Mouse (Mus musculus) inflammation-experienced regulatory T-cells, adult 6 months (primary cell): ENCODE data around the gene Lpp. TPM values are rescaled to one million over a fixed set of nuclear protein-coding genes. Genes with fewer than 3 reads are reported as not detected.
A peak's percentile ranks its signal among the peaks of the same experiment; 100 is the strongest.

ENCODE experiments used
- ATAC-seq: one replicate; pipeline ENCODE4 v1.8.0; 2017
- polyA plus RNA-seq, 3 experiments: library from polyadenylated mRNA; unstranded; fragments of 100-300 nt; shearing (Covaris generic); gene quantifications; one replicate each; pipeline ENCODE4 v1.2.1; 2017

Lpp gene
- polyA plus RNA-seq, 3 experiments from 2014 or later = 13.0 to 22.8 (median 20.9) TPM

- ATAC-seq = peak; percentile 30
Measured at GRCm38 (mm10) chr16:24504838-24505605, 111.7 kb downstream of the Lpp start.

DNA sequence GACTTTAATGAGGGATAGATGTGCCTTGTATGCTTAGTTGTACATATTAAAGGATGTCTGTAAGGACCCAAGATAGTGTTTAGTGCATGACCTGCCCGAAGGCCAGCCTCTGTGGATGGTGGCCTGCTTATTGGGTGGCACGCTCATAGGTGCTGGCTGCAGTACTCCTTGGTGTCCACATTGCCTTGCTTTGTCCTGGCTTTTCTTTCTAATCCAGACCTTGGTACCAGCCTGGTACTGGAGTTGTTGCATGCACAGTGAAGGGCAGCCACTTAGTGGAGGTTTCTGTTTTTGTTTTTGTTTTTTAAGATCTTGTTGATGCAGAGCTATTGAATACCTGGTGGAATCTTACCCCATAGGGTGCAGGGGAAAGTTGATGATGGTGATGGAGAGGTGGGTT is 112.9 kb downstream of the Lpp start:
- no peak for ATAC-seq

- peak; percentile 86 for ATAC-seq
Measured at GRCm38 (mm10) chr16:24506740-24507139, 113.4 kb downstream of the Lpp start.

- no peak for ATAC-seq
Measured at GRCm38 (mm10) chr16:24507927-24508540, 114.7 kb downstream of the Lpp start.

DNA sequence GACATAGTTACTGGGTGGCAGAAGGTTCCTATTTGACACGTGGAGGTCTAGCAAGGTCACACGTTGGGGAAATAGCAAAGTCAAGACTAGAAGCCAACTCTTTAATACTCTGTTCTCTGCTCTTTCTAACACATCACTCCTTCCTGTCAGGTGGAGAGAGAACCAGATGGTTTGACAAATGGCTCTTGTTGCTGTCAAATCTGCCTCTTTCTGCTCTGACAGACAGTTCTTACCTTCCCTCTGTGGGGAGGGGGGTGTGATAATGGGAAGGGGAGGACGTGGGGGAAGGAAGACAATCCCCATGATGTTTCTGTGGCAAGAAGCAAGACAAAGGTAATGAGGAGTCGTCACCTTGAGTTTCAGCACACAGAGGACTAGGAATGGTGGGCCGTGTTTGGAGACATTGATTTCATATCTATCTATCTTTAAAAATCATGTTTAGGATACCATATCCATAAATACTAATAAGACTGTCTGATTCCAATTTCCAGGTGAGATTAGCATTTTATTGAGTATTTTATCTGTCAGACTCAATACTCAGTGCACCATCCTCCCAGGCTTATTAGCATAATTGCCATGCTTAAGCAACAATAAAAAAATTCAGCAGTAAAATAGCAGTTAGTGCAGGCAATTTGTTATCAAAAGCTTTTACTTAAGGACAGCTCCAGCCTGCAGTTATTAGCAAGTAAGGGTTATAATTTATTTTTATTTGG is 115.9 kb downstream of the Lpp start:
- ATAC-seq = no peak

DNA sequence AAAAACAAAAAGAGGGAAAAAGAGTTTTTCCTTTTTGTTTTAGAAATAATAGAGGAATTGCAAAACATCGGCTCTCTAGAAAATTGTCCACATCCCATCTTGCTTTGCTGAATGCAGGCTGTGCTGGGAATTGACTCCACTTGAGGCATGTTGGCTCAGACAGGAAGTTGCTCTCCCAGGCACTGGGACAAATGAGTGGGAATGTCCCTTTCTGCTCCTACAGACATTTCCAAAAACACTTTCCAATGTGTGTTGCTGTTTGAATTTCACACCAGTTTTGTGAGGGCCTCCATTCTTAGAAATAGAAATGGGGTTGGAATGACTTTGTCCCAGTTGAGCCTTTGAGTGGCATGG is 116.5 kb downstream of the Lpp start:
- ATAC-seq = no peak

DNA sequence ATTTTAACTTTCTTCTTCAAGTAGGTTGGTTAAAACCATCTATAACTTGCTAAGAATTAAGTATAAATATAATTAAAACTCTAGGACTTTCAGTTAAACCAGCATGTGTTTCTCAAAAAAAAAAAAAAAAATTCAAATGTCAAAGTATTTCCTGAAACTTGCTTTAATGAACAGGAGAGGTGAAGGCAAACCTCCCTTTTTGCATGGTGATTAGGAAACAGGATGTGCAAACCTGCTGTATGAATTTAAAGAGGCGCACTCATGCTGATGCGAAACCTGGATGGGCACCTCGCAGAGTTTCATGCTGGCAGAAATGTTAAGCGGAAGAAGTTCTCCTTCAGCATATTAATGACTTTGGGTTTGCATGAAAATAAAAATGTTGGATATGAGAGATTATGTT is 119.9 kb downstream of the Lpp start:
- peak; percentile 73 for ATAC-seq

GRCm38 (mm10) chr16:24514802-24515727 is 121.8 kb downstream of the Lpp start:
- no peak for ATAC-seq

DNA sequence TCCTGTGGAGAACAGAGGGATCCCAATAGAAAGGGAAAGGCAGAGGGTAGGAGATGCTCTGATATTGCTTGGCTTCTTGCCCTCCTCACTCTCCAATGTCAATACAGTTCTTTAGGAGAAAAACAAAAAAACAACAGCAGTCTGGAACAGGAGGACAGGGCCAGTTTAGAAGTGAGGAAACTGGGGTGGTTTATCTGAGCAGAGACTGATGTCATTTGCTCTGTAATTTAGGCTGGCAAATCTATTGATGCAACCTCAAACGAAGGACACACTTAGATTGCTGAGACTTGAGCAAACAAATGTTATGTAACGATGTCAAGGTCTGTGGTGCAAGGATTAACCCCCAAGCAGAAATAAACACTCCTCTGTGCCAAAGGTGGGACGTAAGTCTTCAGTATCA is 123.7 kb downstream of the Lpp start:
- ATAC-seq = no peak

GRCm38 (mm10) chr16:24517501-24518042 is 124.3 kb downstream of the Lpp start:
- ATAC-seq = no peak

DNA sequence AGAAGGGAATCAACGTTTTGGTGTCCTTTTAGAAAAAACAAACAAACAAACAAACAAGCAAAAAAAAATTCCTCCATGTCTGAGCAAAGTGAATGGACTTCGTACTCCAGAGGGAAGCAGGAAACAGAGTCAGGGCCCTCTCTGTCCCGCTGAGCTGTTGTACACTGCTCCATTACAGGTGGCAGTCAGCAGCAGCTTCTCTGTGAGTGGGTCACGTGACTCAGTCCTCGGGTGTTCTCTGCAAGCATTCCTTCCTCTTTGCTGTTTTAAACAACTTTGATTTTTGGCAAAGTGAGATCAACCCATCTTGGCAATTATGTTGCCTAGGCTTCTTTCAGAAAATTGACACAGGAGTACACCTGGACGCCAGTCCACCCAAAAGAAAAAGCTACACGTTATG is 125.5 kb downstream of the Lpp start:
- no peak for ATAC-seq

DNA sequence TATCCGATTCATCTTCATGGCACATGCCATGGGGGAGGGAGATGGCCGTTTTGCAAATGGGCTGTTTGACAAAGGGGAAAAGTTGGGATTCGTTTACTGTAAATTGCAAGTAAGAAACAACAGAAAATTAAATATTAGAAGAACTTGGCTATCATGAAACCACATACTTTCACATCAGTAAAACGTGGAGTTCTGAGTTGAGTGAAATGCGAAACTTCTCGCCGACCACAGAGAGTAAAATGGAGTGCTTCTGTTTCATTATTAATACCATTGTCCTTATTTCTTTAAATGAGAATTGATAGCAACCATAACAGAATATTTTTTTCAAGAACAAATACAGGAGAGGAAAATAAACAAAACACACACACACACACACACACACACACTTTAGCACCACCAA is 133.9 kb downstream of the Lpp start:
- ATAC-seq = peak; percentile 50

GRCm38 (mm10) chr16:24531681-24532080 is 138.4 kb downstream of the Lpp start:
- ATAC-seq = no peak

- no peak for ATAC-seq
Measured at GRCm38 (mm10) chr16:24535221-24535620, 141.9 kb downstream of the Lpp start.

DNA sequence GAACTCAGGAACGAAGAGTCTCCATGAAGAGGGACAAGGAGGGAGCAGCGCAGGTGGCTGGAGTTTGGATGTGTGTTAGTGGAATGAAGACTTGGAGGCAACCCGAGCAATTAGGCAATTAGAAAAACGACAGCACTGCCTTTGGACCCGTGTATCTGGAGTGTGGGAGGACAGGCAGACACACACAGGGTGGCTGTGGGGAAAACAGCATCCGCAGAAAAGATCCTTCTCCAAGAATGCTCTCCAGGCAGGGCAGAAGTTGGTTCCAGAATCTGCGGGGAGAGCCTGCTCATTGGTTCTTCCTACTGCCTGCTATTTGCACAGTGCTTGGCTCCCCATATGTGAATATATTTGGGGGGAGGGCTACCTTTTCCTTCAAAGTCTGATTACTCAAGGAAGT is 143.0 kb downstream of the Lpp start:
- no peak for ATAC-seq

DNA sequence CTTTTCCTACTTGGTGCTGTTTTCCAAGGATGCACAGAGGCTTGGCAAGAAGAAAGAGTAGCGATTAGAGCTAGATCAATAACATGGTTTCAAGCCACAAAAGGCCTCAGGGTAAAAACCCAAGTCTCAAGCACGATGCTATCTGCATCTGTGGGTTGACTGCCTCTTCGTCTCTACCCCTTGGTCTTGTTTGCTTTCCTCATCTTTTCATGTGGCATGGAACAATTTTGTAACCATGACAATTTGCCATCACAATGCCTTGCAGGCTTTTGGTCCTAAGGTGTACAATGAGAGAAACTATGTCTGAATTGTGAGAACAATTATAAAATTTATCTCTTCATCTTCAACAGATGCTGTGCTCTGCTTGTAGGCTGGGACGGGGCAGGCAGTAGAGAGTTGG is 145.7 kb downstream of the Lpp start:
- ATAC-seq = peak; percentile 95

- no peak for ATAC-seq
Measured at GRCm38 (mm10) chr16:24542864-24543263, 149.6 kb downstream of the Lpp start.

- ATAC-seq = no peak
Measured at GRCm38 (mm10) chr16:24545366-24545765, 152.1 kb downstream of the Lpp start.

DNA sequence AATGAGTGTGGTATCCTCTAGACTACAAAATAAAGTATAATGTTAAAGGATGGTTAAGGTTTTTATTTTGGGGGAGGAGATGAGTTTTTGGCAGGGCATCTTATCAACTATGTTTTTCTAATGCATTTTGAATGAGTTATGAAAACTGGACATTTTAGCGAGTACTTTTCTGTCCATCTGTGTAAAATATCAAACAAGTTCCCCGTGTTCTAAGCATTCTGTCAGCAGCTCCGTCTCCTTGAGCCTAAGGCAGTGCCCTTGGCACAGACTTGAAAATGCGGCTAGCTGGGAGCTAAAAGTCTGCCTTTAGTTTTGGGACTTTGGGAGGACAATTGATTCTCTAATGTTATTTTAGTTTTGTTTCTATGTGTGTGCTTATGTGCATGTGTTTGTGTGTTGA is 165.2 kb downstream of the Lpp start:
- ATAC-seq = no peak

- no peak for ATAC-seq
Measured at GRCm38 (mm10) chr16:24559811-24560210, 166.5 kb downstream of the Lpp start.

DNA sequence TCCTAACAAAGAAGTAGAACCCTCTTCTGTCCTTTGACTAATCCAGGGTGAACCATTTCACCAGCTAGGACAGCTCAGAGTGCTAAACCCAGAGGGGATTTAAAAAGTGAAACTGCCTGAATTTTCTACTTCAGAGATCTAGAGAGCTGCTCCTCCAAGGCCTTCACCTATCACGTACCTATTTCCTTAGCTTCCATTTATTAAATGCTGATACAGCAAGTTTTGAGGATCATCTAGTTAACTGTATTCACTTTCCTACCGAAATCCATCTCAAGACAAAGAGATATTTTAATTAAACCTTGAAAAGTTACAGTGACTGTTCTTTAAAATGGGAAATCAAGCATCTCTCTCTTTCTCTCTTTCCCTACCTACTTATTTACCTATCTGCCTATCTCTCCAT is 167.7 kb downstream of the Lpp start:
- no peak for ATAC-seq

DNA sequence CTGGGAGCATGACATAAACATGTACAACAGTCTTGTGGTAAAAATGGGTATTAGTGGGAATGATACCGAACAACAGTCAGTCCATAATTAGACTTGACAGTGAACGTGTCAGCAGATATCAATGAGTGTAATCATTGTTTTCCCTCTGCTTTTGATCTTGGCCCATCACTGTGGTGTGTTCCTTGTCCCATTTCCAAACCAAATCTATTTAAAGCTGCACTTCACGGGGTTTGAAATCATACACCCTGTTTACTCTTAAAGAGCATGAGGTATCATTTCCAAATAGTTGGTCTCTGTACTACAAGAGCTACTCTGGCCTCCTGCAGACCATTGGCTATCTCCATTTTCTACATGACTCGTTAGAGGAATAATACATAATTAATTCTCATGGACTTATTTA is 168.3 kb downstream of the Lpp start:
- no peak for ATAC-seq

- ATAC-seq = no peak
Measured at GRCm38 (mm10) chr16:24565311-24565710, 172.0 kb downstream of the Lpp start.
